Comparison of ENCODE assay signal across 8 mouse cellular contexts in genomic region chr2:21187576-21187975, GRCm38 (mm10). TPM values are rescaled to one million over a fixed set of nuclear protein-coding genes. Genes with fewer than 3 reads are reported as not detected.
DNase-seq lines count a peak whose midpoint lies in the region; ATAC-seq and TF ChIP-seq lines count a peak whose summit lies in the region.

No protein-coding gene starts in this region.

- no peak for ATAC-seq in kidney, embryonic 14.5 days (ENCODE audit: low FRiP score, low TSS enrichment)
- no peak for ATAC-seq in G1E (ENCODE audit: extremely low read depth, insufficient number of reproducible peaks, low FRiP score, poor library complexity, severe bottlenecking)
- peak; percentile 69 for ATAC-seq in granulocyte monocyte progenitor cell, adult 5-6 weeks (replicated peaks; ENCODE audit: poor library complexity, severe bottlenecking)

- no peak overlapping the region for H3K9ac ChIP-seq in kidney, embryonic 14.5 days (ENCODE audit: low read depth, low read length)

- H3K27me3 ChIP-seq in kidney, embryonic 14.5 days (ENCODE audit: control insufficient read depth, insufficient read depth, low read length), result no peaks in the 10 kb centered on the region
- peaks cover 6% of the 10 kb centered on the region for H3K27me3 ChIP-seq in G1E (ENCODE audit: insufficient read depth, low read length)

- TF ChIP-seq POLR2A in olfactory bulb, adult 2 months (IDR thresholded peaks at IDR 0.05; ENCODE audit: insufficient read depth, low read depth, low read length), result no peak

- DNase-seq in kidney, adult 11 months, result peak; percentile 21
- peak; percentile 13 for DNase-seq in G1E (ENCODE audit: low spot score)
- peak; percentile 40 for DNase-seq in cerebellum, adult 8-10 months
- peak; percentile 34 to 76 for DNase-seq in left cerebral cortex, postnatal 14 days (ENCODE audit: low spot score in 2 of 2)
- peak; percentile 81 for DNase-seq in thymus, postnatal 4 days

- H3K4me2 ChIP-seq in kidney, embryonic 14.5 days (replicated peaks; ENCODE audit: low read depth, low read length), result no peak overlapping the region

- no peak overlapping the region for H3K4me3 ChIP-seq in kidney, embryonic 14.5 days (ENCODE audit: low read length)
- no peak overlapping the region for H3K4me3 ChIP-seq in G1E (ENCODE audit: low read depth, low read length)
- no peak overlapping the region for H3K4me3 ChIP-seq in olfactory bulb, adult 2 months (ENCODE audit: insufficient read depth, low read depth, low read length)

- H3K9me3 ChIP-seq in kidney, embryonic 14.5 days (ENCODE audit: control insufficient read depth, low read length), result no peaks in the 10 kb centered on the region
- H3K9me3 ChIP-seq in G1E (replicated peaks), result no peaks in the 10 kb centered on the region

- peak; percentile 62 for TF ChIP-seq CTCF in G1E (IDR thresholded peaks at IDR 0.05; ENCODE audit: low read depth, low read length)
- 0 out of 2 replicates have a peak, but pooled peaks have one; percentile 22 for TF ChIP-seq CTCF in olfactory bulb, adult 2 months (IDR thresholded peaks at IDR 0.05; ENCODE audit: insufficient read depth, low read depth, low read length)

- no peaks in the 10 kb centered on the region for H3K36me3 ChIP-seq in kidney, embryonic 14.5 days (ENCODE audit: control insufficient read depth, insufficient read depth, low read length)
- no peaks in the 10 kb centered on the region for H3K36me3 ChIP-seq in G1E (replicated peaks)

- intact Hi-C loops in left cerebral cortex, postnatal 14 days (cut with DNase I), result loop anchor here (5.0 kb wide), 1 partner anchor 220 kb away; the partner anchor contains the start of gene Arhgap21

- no peak overlapping the region for H3K27ac ChIP-seq in kidney, embryonic 14.5 days (ENCODE audit: low read depth, low read length)
- no peak overlapping the region for H3K27ac ChIP-seq in olfactory bulb, adult 2 months (ENCODE audit: insufficient read depth, low read depth, low read length)

- no peaks in the 10 kb centered on the region for H3K4me1 ChIP-seq in kidney, embryonic 14.5 days (ENCODE audit: control insufficient read depth, insufficient read depth, low read length)
- H3K4me1 ChIP-seq in G1E (ENCODE audit: insufficient read depth, low read depth, low read length), result peaks cover 3% of the 10 kb centered on the region
- H3K4me1 ChIP-seq in olfactory bulb, adult 2 months (ENCODE audit: control insufficient read depth, insufficient read depth, low read length), result no peaks in the 10 kb centered on the region

- WGBS in kidney, embryonic 14.5 days, result 42% methylated on average over 7 of the region's 7 CpGs
- 32% methylated on average over 7 of the region's 7 CpGs for WGBS in olfactory bulb, adult 2 months

RNA-seq across cellular contexts. Expression of gene Enkur, which starts 17.6 kb away (rescaled TPM):
- 0.35 and 0.59 TPM in 2 replicates for polyA plus RNA-seq in kidney, embryonic 14.5 days (2014; fragmentation: Nextera tagmentation; extraction: Ambion mirVana)
- total RNA-seq in G1E (2014; fragmentation: Nextera tagmentation), result not detected in 2 replicates
- 0.22 and 0.52 TPM in 2 replicates for total RNA-seq in G1E (2017)
- not detected in 2 replicates for polyA plus RNA-seq in G1E (2012)
- total RNA-seq in granulocyte monocyte progenitor cell, adult 5-6 weeks (2014; fragmentation: Nextera tagmentation), result 0.68 and 1.6 TPM in 2 replicates
- 3.4 and 4.5 TPM in 2 replicates for total RNA-seq in granulocyte monocyte progenitor cell, adult 5-6 weeks (2017)
- 1 to 10 TPM; 2.9 to 4.6 TPM for total RNA-seq in left cerebral cortex, postnatal 14 days (2021)
- not detected in 2 replicates for polyA plus RNA-seq in olfactory bulb, adult 2 months (2012; ENCODE audit: insufficient read depth, insufficient read length, low replicate concordance, missing spikeins)

RNA-seq across cellular contexts. Expression of gene Thnsl1, which starts 17.9 kb away (rescaled TPM):
- 5.2 and 8.8 TPM in 2 replicates for polyA plus RNA-seq in kidney, embryonic 14.5 days (2014; fragmentation: Nextera tagmentation; extraction: Ambion mirVana)
- total RNA-seq in G1E (2014; fragmentation: Nextera tagmentation), result 5.2 and 9.9 TPM in 2 replicates
- 6.2 and 7.0 TPM in 2 replicates for total RNA-seq in G1E (2017)
- polyA plus RNA-seq in G1E (2012), result 0.57 and 1.2 TPM in 2 replicates
- 9.0 and 12.3 TPM in 2 replicates for total RNA-seq in granulocyte monocyte progenitor cell, adult 5-6 weeks (2014; fragmentation: Nextera tagmentation)
- 5.5 and 6.5 TPM in 2 replicates for total RNA-seq in granulocyte monocyte progenitor cell, adult 5-6 weeks (2017)
- total RNA-seq in left cerebral cortex, postnatal 14 days (2021), result 10 to 100 TPM; 19.2 to 20.2 TPM
- polyA plus RNA-seq in olfactory bulb, adult 2 months (2012; ENCODE audit: insufficient read depth, insufficient read length, low replicate concordance, missing spikeins), result not detected in 2 replicates

Comparison
In these comparisons a context has a peak if more than half of its experiments do, and no peak if none do; other contexts are left out.
1. DNase-seq: peak in every context shown above with its lines; median percentile 81 in thymus, postnatal 4 days; 55 in left cerebral cortex, postnatal 14 days; 40 in cerebellum, adult 8-10 months; 21 in kidney, adult 11 months; 13 in G1E.